Mouse (Mus musculus): ENCODE measurements around the gene Dpm2. TPM values are rescaled to one million over a fixed set of nuclear protein-coding genes. Genes with fewer than 3 reads are reported as not detected.

Gene Dpm2
- polyA plus RNA-seq, 1 experiment from 2014 or later: 105 TPM

Other genes with a start within 250 kb of the Dpm2 start
- gene Ciz1, start 218.5 kb upstream of the Dpm2 start, polyA plus RNA-seq (2014; fragmentation: Nextera tagmentation; extraction: Ambion mirVana): 36.2 and 50.3 TPM in 2 replicates
- 8.4 and 11.5 TPM in 2 replicates for gene Dnm1, start 217.5 kb upstream of the Dpm2 start, polyA plus RNA-seq (2014; fragmentation: Nextera tagmentation; extraction: Ambion mirVana)
- 50.1 and 52.0 TPM in 2 replicates for gene 1110008P14Rik, start 188.9 kb upstream of the Dpm2 start, polyA plus RNA-seq (2014; fragmentation: Nextera tagmentation; extraction: Ambion mirVana)
- gene Lcn2, start 182.6 kb upstream of the Dpm2 start, polyA plus RNA-seq (2014; fragmentation: Nextera tagmentation; extraction: Ambion mirVana): 1.6 and 1.7 TPM in 2 replicates
- 32.2 and 36.4 TPM in 2 replicates for gene Ptges2, start 175.0 kb upstream of the Dpm2 start, polyA plus RNA-seq (2014; fragmentation: Nextera tagmentation; extraction: Ambion mirVana)
- 6.4 and 6.8 TPM in 2 replicates for gene Naif1, start 120.4 kb upstream of the Dpm2 start, polyA plus RNA-seq (2014; fragmentation: Nextera tagmentation; extraction: Ambion mirVana)
- gene Slc25a25, start 119.4 kb upstream of the Dpm2 start, polyA plus RNA-seq (2014; fragmentation: Nextera tagmentation; extraction: Ambion mirVana): 10.7 and 14.8 TPM in 2 replicates
- gene Fam102a, start 35.5 kb upstream of the Dpm2 start, polyA plus RNA-seq (2014; fragmentation: Nextera tagmentation; extraction: Ambion mirVana): 12.2 and 16.9 TPM in 2 replicates
- 1.8 and 2.3 TPM in 2 replicates for gene Pip5kl1, start 3.9 kb downstream of the Dpm2 start, polyA plus RNA-seq (2014; fragmentation: Nextera tagmentation; extraction: Ambion mirVana)
- gene 9430097D07Rik, start 4.8 kb downstream of the Dpm2 start, polyA plus RNA-seq (2014; fragmentation: Nextera tagmentation; extraction: Ambion mirVana): 0.14 TPM in 1 of 2 replicates, not detected in the other
- gene St6galnac4, start 16.2 kb downstream of the Dpm2 start, polyA plus RNA-seq (2014; fragmentation: Nextera tagmentation; extraction: Ambion mirVana): 15.6 and 20.0 TPM in 2 replicates
- gene St6galnac6, start 28.9 kb downstream of the Dpm2 start, polyA plus RNA-seq (2014; fragmentation: Nextera tagmentation; extraction: Ambion mirVana): 7.0 and 8.7 TPM in 2 replicates
- 22.1 and 25.5 TPM in 2 replicates for gene Ak1, start 50.9 kb downstream of the Dpm2 start, polyA plus RNA-seq (2014; fragmentation: Nextera tagmentation; extraction: Ambion mirVana)
- gene Eng, start 75.7 kb downstream of the Dpm2 start, polyA plus RNA-seq (2014; fragmentation: Nextera tagmentation; extraction: Ambion mirVana): 34.1 and 55.9 TPM in 2 replicates
- gene Fpgs, start 133.3 kb downstream of the Dpm2 start, polyA plus RNA-seq (2014; fragmentation: Nextera tagmentation; extraction: Ambion mirVana): 27.1 and 33.2 TPM in 2 replicates
- 105 and 106 TPM in 2 replicates for gene Cdk9, start 142.2 kb downstream of the Dpm2 start, polyA plus RNA-seq (2014; fragmentation: Nextera tagmentation; extraction: Ambion mirVana)
- 19.8 and 25.4 TPM in 2 replicates for gene Sh2d3c, start 150.2 kb downstream of the Dpm2 start, polyA plus RNA-seq (2014; fragmentation: Nextera tagmentation; extraction: Ambion mirVana)
- not detected in 2 replicates for gene 6330409D20Rik, start 170.2 kb downstream of the Dpm2 start, polyA plus RNA-seq (2014; fragmentation: Nextera tagmentation; extraction: Ambion mirVana)
- gene Tor2a, start 186.4 kb downstream of the Dpm2 start, polyA plus RNA-seq (2014; fragmentation: Nextera tagmentation; extraction: Ambion mirVana): 75.6 and 76.8 TPM in 2 replicates
- 0.30 TPM in 1 of 2 replicates, not detected in the other for gene Ttc16, start 204.8 kb downstream of the Dpm2 start, polyA plus RNA-seq (2014; fragmentation: Nextera tagmentation; extraction: Ambion mirVana)
- 3.3 and 5.8 TPM in 2 replicates for gene Ptrh1, start 204.9 kb downstream of the Dpm2 start, polyA plus RNA-seq (2014; fragmentation: Nextera tagmentation; extraction: Ambion mirVana)
- 0.11 and 0.39 TPM in 2 replicates for gene Cfap157, start 213.6 kb downstream of the Dpm2 start, polyA plus RNA-seq (2014; fragmentation: Nextera tagmentation; extraction: Ambion mirVana)

Data from kidney, embryonic 14.5 days (tissue).